Mouse (Mus musculus): ENCODE results near the gene Dram1. TPM values are rescaled to one million over a fixed set of nuclear protein-coding genes. Genes with fewer than 3 reads are reported as not detected.

Gene Dram1
- 13.8 and 19.0 TPM in 2 replicates for total RNA-seq (2015; ENCODE audit: low replicate concordance)
- 7.5 and 11.8 TPM in 2 replicates for total RNA-seq (2017; ENCODE audit: low replicate concordance)

DNA sequence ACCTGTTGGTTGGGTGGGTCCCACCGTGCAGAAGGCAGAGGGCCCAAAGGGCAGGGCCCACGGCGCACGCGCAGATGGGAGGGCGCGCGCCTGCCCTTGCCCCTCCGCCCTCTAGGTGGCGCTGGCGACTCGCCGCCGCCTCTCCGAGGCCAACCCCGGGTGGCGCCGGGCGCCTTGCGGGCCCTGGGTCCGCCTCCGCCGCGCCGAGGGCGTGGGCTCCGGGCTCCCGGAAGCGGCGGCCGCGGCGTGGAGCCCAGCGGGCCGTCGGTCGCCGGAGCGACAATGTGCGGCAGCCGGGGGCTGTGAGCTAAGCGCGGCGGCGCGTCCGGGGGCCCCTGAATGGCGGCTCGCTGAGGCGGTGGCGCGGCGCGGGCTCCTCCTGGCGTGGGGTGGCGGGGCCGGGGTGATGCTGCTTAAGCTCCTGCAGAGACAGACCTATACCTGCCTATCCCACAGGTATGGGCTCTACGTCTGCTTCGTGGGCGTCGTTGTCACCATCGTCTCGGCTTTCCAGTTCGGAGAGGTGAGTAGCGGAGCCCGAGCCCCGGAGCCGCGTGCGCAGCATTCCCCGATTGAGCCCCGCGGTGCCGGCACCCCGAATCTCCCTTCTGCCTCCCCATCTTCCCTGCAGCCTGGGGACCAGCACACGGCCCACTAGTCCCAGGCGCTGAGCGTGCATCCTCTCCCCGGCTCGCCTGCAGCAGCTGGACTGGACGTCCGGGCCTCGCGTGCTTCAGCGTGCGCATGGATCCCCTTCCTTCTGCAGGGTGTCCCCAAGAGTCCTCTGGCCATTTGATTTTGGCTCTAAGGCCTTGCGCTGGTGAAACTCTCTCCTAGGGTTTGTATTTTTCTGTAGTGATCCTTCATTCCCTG lies at the start of gene Dram1, which contains the start of gene Gnptab:
Gene Dram1 (minus strand): TSS at position 68 of the 873 bp plus-strand sequence.
Gene Gnptab (plus strand): TSS at position 120 of the 873 bp plus-strand sequence.
- peak; percentile 82 for ATAC-seq (replicated peaks; ENCODE audit: low FRiP score, poor library complexity, severe bottlenecking)

- ATAC-seq (replicated peaks; ENCODE audit: low FRiP score, poor library complexity, severe bottlenecking): no peak
These were observed 49.1 kb upstream of the Dram1 start for GRCm38 (mm10) chr10:88427998-88428397.

GRCm38 (mm10) chr10:88426896-88427295 lies 48.0 kb upstream of the Dram1 start:
- ATAC-seq (replicated peaks; ENCODE audit: low FRiP score, poor library complexity, severe bottlenecking): no peak

DNA sequence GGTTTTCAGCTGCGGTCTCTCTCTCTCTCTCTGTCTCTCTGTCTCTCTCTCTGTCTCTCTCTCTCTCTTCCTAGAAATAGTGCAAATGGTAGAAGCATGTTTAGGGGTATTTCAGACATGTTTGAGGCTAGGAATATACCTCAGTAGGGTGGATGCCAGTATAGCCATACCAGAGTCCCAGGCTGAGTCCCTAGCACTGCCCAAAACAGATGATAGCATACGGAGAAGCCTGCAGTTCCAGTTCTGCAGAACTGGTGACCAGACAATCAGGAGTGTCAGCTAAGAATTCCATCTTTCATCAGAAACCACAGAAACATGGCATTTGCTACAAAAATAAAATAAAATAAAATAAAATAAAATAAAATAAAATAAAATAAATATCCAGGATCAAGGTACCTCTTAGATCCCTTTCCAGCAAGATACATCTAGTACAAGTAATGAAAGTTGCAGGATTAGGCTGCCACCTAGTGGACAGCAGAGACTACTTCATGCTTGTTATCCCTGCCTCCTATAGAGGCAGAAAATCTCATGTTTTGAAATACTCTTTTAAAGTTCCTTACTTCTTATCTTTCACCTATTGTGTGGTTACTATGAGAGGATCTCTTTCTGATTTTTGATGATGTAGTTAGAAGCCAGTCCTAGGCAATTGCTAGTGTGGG lies 47.4 kb upstream of the Dram1 start:
- peak; percentile 80 for ATAC-seq (replicated peaks; ENCODE audit: low FRiP score, poor library complexity, severe bottlenecking)

- no peak for ATAC-seq (replicated peaks; ENCODE audit: low FRiP score, poor library complexity, severe bottlenecking)
These were observed 42.0 kb upstream of the Dram1 start for GRCm38 (mm10) chr10:88420655-88421435.

DNA sequence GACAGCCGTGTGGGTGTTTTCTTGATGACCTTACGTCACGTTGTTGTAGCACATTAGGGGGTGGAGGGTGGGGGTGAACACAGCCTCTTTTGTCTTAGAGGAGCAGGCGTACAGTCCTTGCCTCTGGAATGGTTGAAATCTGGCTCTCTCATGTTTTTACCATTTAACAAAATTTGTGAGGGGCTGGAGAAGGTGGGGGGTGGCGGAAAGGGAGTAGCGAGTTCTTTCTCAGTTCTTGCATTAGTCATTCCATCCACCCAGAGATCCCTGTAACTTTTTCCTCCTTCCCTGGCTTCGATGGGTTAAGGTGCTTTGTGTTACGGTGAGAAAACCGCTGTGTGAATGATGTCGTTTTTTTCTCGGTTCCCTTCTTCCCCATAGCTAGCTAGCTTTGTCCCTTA lies 41.3 kb upstream of the Dram1 start:
- ATAC-seq (replicated peaks; ENCODE audit: low FRiP score, poor library complexity, severe bottlenecking): no peak

GRCm38 (mm10) chr10:88417686-88418085 lies 38.8 kb upstream of the Dram1 start:
- ATAC-seq (replicated peaks; ENCODE audit: low FRiP score, poor library complexity, severe bottlenecking): no peak

DNA sequence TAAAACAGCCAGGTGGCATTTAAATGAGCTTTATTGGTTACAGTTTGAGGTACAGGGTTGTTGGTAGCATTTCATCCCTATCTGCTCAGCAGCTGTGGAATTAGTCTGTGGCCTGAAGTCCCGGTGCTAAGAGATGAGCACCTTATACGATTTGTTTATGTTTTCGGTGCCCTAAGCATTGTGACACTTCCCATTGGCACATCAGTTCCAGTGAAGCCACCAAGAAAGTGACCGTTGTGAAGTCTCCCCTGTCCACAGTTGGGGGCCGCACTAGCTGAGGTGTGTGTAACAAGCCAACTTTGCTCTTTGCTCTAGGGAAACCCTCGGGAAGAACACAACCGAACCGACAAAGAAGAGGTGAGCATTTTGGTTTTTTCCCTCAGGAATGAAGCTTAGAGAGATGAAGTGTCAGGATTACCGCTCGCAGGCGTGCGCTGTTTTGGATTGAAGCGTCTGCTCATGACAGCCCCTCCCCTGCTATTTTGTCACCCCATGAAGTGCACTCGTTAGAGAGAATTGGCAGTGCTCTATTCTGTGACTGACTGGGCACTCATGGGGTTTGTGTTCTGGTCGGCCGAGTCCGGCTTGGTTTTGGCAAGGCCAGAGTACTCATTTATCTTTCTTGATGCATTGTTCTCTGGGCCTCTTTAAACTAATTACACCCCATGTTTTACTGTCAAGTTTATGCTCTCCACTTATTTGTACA lies 33.6 kb upstream of the Dram1 start:
- ATAC-seq (replicated peaks; ENCODE audit: low FRiP score, poor library complexity, severe bottlenecking): no peak

GRCm38 (mm10) chr10:88409751-88410150 lies 30.9 kb upstream of the Dram1 start:
- ATAC-seq (replicated peaks; ENCODE audit: low FRiP score, poor library complexity, severe bottlenecking): no peak

DNA sequence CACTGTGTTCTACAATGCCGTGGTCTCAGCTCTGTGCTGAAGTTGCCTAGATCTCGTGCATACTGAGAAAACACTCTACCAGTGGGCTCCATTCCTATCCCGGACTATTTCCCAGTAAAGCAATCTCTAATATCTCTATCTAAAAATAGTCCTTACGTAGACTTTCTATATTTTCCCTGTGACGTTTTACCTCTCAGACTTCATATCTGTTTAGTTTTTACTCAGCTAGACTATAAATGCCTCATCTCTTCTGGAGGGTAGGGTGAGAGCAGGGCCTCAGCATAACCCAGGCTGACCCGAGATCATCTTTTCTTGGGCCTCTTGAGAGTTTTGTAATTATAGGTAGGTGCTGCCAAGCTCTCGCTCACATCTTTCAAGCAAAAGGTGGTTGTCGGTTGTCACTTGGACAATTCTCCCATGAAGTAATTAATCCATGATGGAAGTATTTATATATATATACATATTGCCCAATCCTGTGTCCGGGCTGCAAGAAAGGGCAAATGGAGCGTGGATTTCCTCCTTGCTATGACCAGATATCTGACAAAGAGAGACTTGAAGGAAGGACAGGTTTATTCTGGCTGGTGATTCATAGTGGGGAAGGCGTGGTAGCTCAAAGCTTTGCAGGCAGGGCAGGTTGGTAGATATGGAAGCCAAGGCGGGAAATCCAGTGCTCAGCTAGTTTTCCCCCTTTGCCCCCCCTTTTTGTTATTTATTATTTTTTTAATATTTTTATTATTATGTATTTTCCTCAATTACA lies 29.2 kb upstream of the Dram1 start:
- ATAC-seq (replicated peaks; ENCODE audit: low FRiP score, poor library complexity, severe bottlenecking): no peak

DNA sequence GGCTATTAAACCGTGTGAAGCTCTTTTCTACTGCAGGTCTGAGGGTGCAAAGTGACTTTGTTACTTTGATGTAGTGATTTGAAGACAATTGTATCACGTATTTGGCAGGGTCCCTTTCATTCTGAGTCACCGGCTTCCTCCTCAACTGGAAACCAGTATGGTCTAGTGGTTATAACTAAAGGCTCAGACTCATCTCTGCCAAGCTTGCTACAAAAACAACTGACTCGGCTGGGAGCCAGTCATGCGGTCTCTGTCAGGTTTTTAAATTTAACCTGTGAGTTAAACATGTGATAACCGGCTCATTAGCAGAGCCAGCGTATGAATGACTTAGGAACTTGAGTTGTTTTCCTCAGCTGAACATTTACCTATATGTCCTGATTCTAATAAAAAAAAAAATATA lies 26.9 kb upstream of the Dram1 start:
- no peak for ATAC-seq (replicated peaks; ENCODE audit: low FRiP score, poor library complexity, severe bottlenecking)

DNA sequence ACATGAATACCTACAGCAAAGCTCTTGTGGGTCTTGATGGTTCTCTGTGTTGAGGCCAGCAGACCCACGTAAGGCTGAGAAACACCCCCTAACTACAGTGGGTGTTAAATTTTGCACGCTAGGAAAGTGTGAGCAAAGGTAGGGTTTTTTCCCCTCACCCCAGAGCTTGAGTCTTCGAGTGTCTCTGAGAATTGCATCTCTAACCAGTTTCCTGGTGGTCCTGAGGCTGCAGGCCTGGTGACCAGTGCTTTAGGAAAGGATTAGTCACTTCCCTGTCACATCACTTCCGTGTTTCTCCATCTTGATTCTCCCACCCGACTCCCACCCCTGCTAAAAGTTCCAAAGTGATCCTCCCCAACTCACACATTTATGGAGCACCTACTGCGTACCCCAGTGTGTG lies 25.3 kb upstream of the Dram1 start:
- ATAC-seq (replicated peaks; ENCODE audit: low FRiP score, poor library complexity, severe bottlenecking): no peak

DNA sequence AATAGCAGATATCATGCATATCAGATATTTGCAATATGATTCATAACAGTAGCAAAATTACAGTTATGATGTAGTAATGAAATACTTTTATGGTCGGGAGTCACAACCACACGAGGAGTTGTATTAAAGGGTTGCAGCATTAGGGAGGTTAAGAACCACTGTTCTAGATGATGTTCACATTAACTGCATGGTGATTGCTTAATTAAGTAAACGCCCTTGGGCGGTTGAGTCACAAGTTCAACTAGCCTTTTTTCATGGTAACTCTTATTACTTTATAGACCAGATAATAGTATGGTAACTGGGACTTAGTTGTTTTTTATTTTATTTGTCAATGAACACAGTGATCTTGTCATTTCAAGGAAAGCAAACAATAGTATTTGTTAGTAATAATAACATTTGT lies 24.1 kb upstream of the Dram1 start:
- ATAC-seq (replicated peaks; ENCODE audit: low FRiP score, poor library complexity, severe bottlenecking): no peak

DNA sequence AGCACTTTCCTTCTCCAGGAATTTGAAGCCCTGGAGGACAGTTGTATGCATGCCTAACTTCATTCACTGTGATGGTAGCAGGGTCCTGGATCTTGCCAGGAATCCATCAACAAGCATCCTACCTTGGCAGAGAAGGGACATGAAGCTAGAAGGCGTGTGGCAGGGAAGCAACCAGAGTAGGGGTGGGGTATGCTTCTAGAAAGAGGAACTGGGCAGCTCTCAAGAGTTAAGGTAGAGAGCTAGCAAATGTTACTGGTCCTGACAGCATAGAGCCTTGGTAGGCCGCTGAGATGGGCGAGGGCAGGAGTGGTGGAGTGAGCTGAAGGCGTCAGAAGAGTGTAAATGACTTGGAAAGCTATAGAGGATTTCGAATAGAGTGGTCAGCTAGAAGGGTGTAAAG lies 20.4 kb upstream of the Dram1 start:
- ATAC-seq (replicated peaks; ENCODE audit: low FRiP score, poor library complexity, severe bottlenecking): no peak

- no peak for ATAC-seq (replicated peaks; ENCODE audit: low FRiP score, poor library complexity, severe bottlenecking)
These were observed 19.9 kb upstream of the Dram1 start for GRCm38 (mm10) chr10:88398668-88399243.

- no peak for ATAC-seq (replicated peaks; ENCODE audit: low FRiP score, poor library complexity, severe bottlenecking)
These were observed 13.4 kb upstream of the Dram1 start for GRCm38 (mm10) chr10:88392181-88392847.

DNA sequence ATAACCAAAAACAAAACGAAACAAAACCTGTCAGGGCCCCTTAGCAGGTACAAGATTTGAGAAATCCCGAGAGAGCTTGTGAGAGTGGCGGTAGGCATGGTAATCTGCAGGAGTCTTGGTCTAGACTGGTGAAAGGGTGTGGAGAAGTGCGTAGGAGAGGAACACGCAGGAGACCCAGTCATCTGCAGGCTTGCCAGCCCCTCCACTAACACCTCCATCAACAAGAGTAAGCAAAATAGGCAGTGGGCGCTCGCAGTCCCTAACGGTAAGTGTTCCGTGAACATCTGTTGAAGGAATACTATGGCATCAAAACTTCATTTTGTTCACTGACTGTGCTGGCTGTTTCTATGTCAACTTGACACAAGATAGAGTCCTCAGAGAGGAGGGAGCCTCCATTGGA lies 12.6 kb upstream of the Dram1 start:
- ATAC-seq (replicated peaks; ENCODE audit: low FRiP score, poor library complexity, severe bottlenecking): no peak
